8 mouse cellular contexts compared by ENCODE assay signal in genomic region chr5:146948041-146948507, GRCm38 (mm10). TPM values are rescaled to one million over a fixed set of nuclear protein-coding genes. Genes with fewer than 3 reads are reported as not detected.
DNase-seq lines count a peak whose midpoint lies in the region; ATAC-seq and TF ChIP-seq lines count a peak whose summit lies in the region.

No protein-coding gene starts in this region.

- intact Hi-C loops in left cerebral cortex, postnatal 25 days (cut with DNase I): loop anchor here (2.0 kb wide), 1 partner anchor 15 kb away; the partner anchor contains the start of gene Mtif3

- no peaks in the 10 kb centered on the region for H3K27me3 ChIP-seq in kidney, postnatal 0 days (ENCODE audit: insufficient read depth, low read length)
- H3K27me3 ChIP-seq in intestine, embryonic 14.5 days (replicated peaks; ENCODE audit: control insufficient read depth, insufficient read depth, low read length): no peaks in the 10 kb centered on the region
- no peaks in the 10 kb centered on the region for H3K27me3 ChIP-seq in midbrain, postnatal 0 days (ENCODE audit: insufficient read depth, low read length)

- H3K9me3 ChIP-seq in kidney, postnatal 0 days (replicated peaks; ENCODE audit: low read length): no peaks in the 10 kb centered on the region
- H3K9me3 ChIP-seq in intestine, embryonic 14.5 days (ENCODE audit: control insufficient read depth, low read length): no peaks in the 10 kb centered on the region
- H3K9me3 ChIP-seq in midbrain, postnatal 0 days (ENCODE audit: low read length): no peaks in the 10 kb centered on the region

- 17% methylated on average over 10 of the region's 10 CpGs for WGBS in kidney, postnatal 0 days
- 18% methylated on average over 10 of the region's 10 CpGs for WGBS in intestine, embryonic 14.5 days
- 16% methylated on average over 10 of the region's 10 CpGs for WGBS in midbrain, postnatal 0 days

- DNase-seq in kidney, postnatal 0 days (ENCODE audit: low spot score): no peak
- DNase-seq in kidney, postnatal 36 days: no peak
- DNase-seq in intestine, embryonic 14.5 days (ENCODE audit: low spot score): no peak
- DNase-seq in midbrain, postnatal 0 days (ENCODE audit: low spot score): no peak
- no peak for DNase-seq in left cerebral cortex, adult 9 months (ENCODE audit: low spot score in 2 of 2)
- DNase-seq in left cerebral cortex, postnatal 25 days (ENCODE audit: low spot score in 2 of 2): no peak
- DNase-seq in urinary bladder, adult 18-20 months (ENCODE audit: low spot score in 2 of 2): no peak

- H3K36me3 ChIP-seq in kidney, postnatal 0 days (ENCODE audit: insufficient read depth, low read length): peaks cover 19% of the 10 kb centered on the region
- peaks cover 24% of the 10 kb centered on the region for H3K36me3 ChIP-seq in intestine, embryonic 14.5 days (ENCODE audit: control insufficient read depth, insufficient read depth, low read length)
- H3K36me3 ChIP-seq in midbrain, postnatal 0 days (ENCODE audit: insufficient read depth, low read length): peaks cover 15% of the 10 kb centered on the region

- H3K27ac ChIP-seq in kidney, postnatal 0 days: peak overlapping the region; percentile 87
- peak overlapping the region; percentile 86 for H3K27ac ChIP-seq in intestine, embryonic 14.5 days (ENCODE audit: low read depth)
- H3K27ac ChIP-seq in midbrain, postnatal 0 days (ENCODE audit: low read depth, low read length): peak overlapping the region; percentile 67

- peak overlapping the region; percentile 83 for H3K9ac ChIP-seq in kidney, postnatal 0 days (ENCODE audit: low read depth, low read length)
- peak overlapping the region; percentile 70 for H3K9ac ChIP-seq in intestine, embryonic 14.5 days (ENCODE audit: low read length)
- H3K9ac ChIP-seq in midbrain, postnatal 0 days (replicated peaks; ENCODE audit: low read length, poor library complexity, severe bottlenecking): 0 out of 2 replicates have a peak overlapping the region, but pooled peaks have one; percentile 54

- TF ChIP-seq CTCF in kidney, postnatal 0 days (IDR thresholded peaks at IDR 0.05; ENCODE audit: low read depth): no peak
- TF ChIP-seq CTCF in midbrain, postnatal 0 days (IDR thresholded peaks at IDR 0.05): no peak

- ATAC-seq in kidney, postnatal 0 days (replicated peaks; ENCODE audit: low FRiP score, low read depth): no peak
- peak; percentile 6; the same call in 1 of the 2 replicates for ATAC-seq in common myeloid progenitor, adult 5-6 weeks (replicated peaks; ENCODE audit: low read depth, poor library complexity, severe bottlenecking)
- ATAC-seq in intestine, embryonic 14.5 days (replicated peaks; ENCODE audit: low FRiP score, low TSS enrichment, low read depth): no peak
- 0 out of 2 replicates have a peak, but pooled peaks have one; percentile 2 for ATAC-seq in midbrain, postnatal 0 days (ENCODE audit: low FRiP score)

- peak overlapping the region; percentile 97 for H3K4me2 ChIP-seq in kidney, postnatal 0 days (ENCODE audit: low read length)
- peak overlapping the region; percentile 86 for H3K4me2 ChIP-seq in intestine, embryonic 14.5 days (ENCODE audit: low read length)
- H3K4me2 ChIP-seq in midbrain, postnatal 0 days (ENCODE audit: low read depth, low read length, poor library complexity, severe bottlenecking): peak overlapping the region; percentile 95

- peak overlapping the region; percentile 69 for H3K4me3 ChIP-seq in kidney, postnatal 0 days (replicated peaks; ENCODE audit: low read depth, low read length)
- peak overlapping the region; percentile 60 for H3K4me3 ChIP-seq in intestine, embryonic 14.5 days (ENCODE audit: low read depth, low read length)
- peak overlapping the region; percentile 80 for H3K4me3 ChIP-seq in midbrain, postnatal 0 days (ENCODE audit: low read depth, low read length)

- H3K4me1 ChIP-seq in kidney, postnatal 0 days (replicated peaks; ENCODE audit: insufficient read depth, low read length): 0 out of 2 replicates have a peak, but pooled peaks cover 3% of the 10 kb centered on the region
- H3K4me1 ChIP-seq in intestine, embryonic 14.5 days (replicated peaks; ENCODE audit: control insufficient read depth, insufficient read depth, low read length): peaks cover 11% of the 10 kb centered on the region
- 0 out of 2 replicates have a peak, but pooled peaks cover 5% of the 10 kb centered on the region for H3K4me1 ChIP-seq in midbrain, postnatal 0 days (ENCODE audit: insufficient read depth, low read length)

RNA-seq across cellular contexts. Expression of gene Gtf3a, which starts 0.4 kb away (rescaled TPM):
- 112 TPM in 2 replicates for polyA plus RNA-seq in kidney, postnatal 0 days (2015; fragmentation: Nextera tagmentation; extraction: Ambion mirVana)
- total RNA-seq in common myeloid progenitor, adult 5-6 weeks (2017): 144 and 171 TPM in 2 replicates
- polyA plus RNA-seq in intestine, embryonic 14.5 days (2014; fragmentation: Nextera tagmentation; extraction: Ambion mirVana): 123 and 127 TPM in 2 replicates
- 61.3 and 64.8 TPM in 2 replicates for total RNA-seq in midbrain, postnatal 0 days (2014; rRNA removed)
- polyA plus RNA-seq in midbrain, postnatal 0 days (2015; fragmentation: Nextera tagmentation; extraction: Ambion mirVana): 102 and 104 TPM in 2 replicates
- 10 to 100 TPM; 25.3 to 25.4 TPM for total RNA-seq in left cerebral cortex, postnatal 25 days (2021)

RNA-seq across cellular contexts. Expression of gene Mtif3, which starts 15.5 kb away (rescaled TPM):
- 30.6 and 32.3 TPM in 2 replicates for polyA plus RNA-seq in kidney, postnatal 0 days (2015; fragmentation: Nextera tagmentation; extraction: Ambion mirVana)
- total RNA-seq in common myeloid progenitor, adult 5-6 weeks (2017): 25.1 and 27.8 TPM in 2 replicates
- polyA plus RNA-seq in intestine, embryonic 14.5 days (2014; fragmentation: Nextera tagmentation; extraction: Ambion mirVana): 23.0 and 24.7 TPM in 2 replicates
- 15.8 and 25.8 TPM in 2 replicates for total RNA-seq in midbrain, postnatal 0 days (2014; rRNA removed)
- 17.1 and 20.5 TPM in 2 replicates for polyA plus RNA-seq in midbrain, postnatal 0 days (2015; fragmentation: Nextera tagmentation; extraction: Ambion mirVana)
- total RNA-seq in left cerebral cortex, postnatal 25 days (2021): 10 to 100 TPM; 20.6 to 20.8 TPM

Comparison
In these comparisons a context has a peak if more than half of its experiments do, and no peak if none do; other contexts are left out.
1. ATAC-seq: peak in common myeloid progenitor, adult 5-6 weeks (single experiment) and midbrain, postnatal 0 days (single experiment); none in kidney, postnatal 0 days (single experiment) and intestine, embryonic 14.5 days (single experiment).
2. Peak in every context shown above with its lines, with median percentiles within 50 percentile points of each other: H3K27ac ChIP-seq, H3K4me2 ChIP-seq, H3K4me3 ChIP-seq and H3K9ac ChIP-seq.